Mouse (Mus musculus) liver, adult 2 months (tissue): Measurements from ENCODE around the gene Usp47. TPM values are rescaled to one million over a fixed set of nuclear protein-coding genes. Genes with fewer than 3 reads are reported as not detected.

Experiments
- DNase-seq: peaks from one replicate; pipeline ENCODE4 v3.0.0-alpha.2; 2011; ENCODE audit warnings: low read depth, low spot score; ENCODE audit errors: extremely low read depth
- H3K27ac ChIP-seq: fragments of 200-500 bp; replicated peaks from 2 replicates; pipeline ENCODE4 v1.5.1; 2012; ENCODE audit warnings: low read depth, mild to moderate bottlenecking, control low read depth, inconsistent platforms, low read length; ENCODE audit not compliant: insufficient read depth
- H3K27me3 ChIP-seq: fragments of 200-500 bp; 2 replicates; pipeline ENCODE4 v1.6.1; 2012; ENCODE audit warnings: mild to moderate bottlenecking, moderate library complexity, low read length, inconsistent platforms; ENCODE audit not compliant: control insufficient read depth, insufficient read depth
- H3K36me3 ChIP-seq: fragments of 200-500 bp; 2 replicates; pipeline ENCODE4 v1.6.1; 2012; ENCODE audit warnings: low read length, inconsistent platforms; ENCODE audit not compliant: control insufficient read depth, insufficient read depth
- H3K4me1 ChIP-seq: fragments of 200-500 bp; 2 replicates; pipeline ENCODE4 v1.6.1; 2011; ENCODE audit warnings: low read length; ENCODE audit not compliant: control insufficient read depth, insufficient read depth
- H3K4me3 ChIP-seq: fragments of 200-500 bp; 2 replicates; pipeline ENCODE4 v1.5.1; 2011; ENCODE audit warnings: low read depth, mild to moderate bottlenecking, control low read depth, low read length, moderate library complexity; ENCODE audit not compliant: insufficient read depth
- H3K79me2 ChIP-seq: fragments of 200-500 bp; 2 replicates; pipeline ENCODE4 v1.6.1; 2012; ENCODE audit warnings: inconsistent platforms, mild to moderate bottlenecking, low read length, moderate library complexity; ENCODE audit not compliant: control insufficient read depth, insufficient read depth
- H3K9ac ChIP-seq: fragments of 200-500 bp; 2 replicates; pipeline ENCODE4 v1.6.1; 2012; ENCODE audit warnings: low read depth, mild to moderate bottlenecking, control low read depth, inconsistent platforms, low read length
- CTCF ChIP-seq: fragments of 200-500 bp; IDR thresholded peaks from 2 replicates; pipeline ENCODE4 v1.5.1; 2011; ENCODE audit warnings: low read depth, low read length, control low read depth
- POLR2A ChIP-seq: fragments of 200-500 bp; IDR thresholded peaks from 2 replicates; pipeline ENCODE4 v1.6.1; 2011; ENCODE audit warnings: low read length, control low read depth; ENCODE audit not compliant: insufficient read depth; ENCODE audit errors: extremely low read depth
- WGBS: fragments of 180-500 bp; shearing (Covaris S2); methylation state at CpG from one replicate; pipeline ENCODE4 v1.1.7; 2018; 5-methylcytosine and 5-hydroxymethylcytosine counted together
- polyA plus RNA-seq: library from polyadenylated mRNA; depleted of rRNA; stranded (reverse); fragments of >200 nt; gene quantifications from 2 replicates; pipeline ENCODE4 v1.2.3, GENCODE M21; 2012
- total RNA-seq: library from RNA; depleted of rRNA; stranded (reverse); fragments of >200 nt; gene quantifications from 2 replicates; pipeline ENCODE4 v1.2.3, GENCODE M21; 2014

Usp47 gene
- total and polyA plus RNA-seq, 2 experiments = 9.4 to 56.3 TPM

- TF ChIP-seq POLR2A = no peak
- TF ChIP-seq CTCF = no peak
Measured at GRCm38 (mm10) chr7:112012102-112012501, 11.2 kb upstream of the Usp47 start.

GRCm38 (mm10) chr7:112012621-112013177, 10.6 kb upstream of the Usp47 start:
- H3K9ac ChIP-seq = no peak overlapping the region
- no peaks in the 10 kb centered on the region for H3K27me3 ChIP-seq
- 81% methylated on average over 6 of the region's 6 CpGs for WGBS
- no peak overlapping the region for H3K4me3 ChIP-seq
- H3K4me1 ChIP-seq = no peaks in the 10 kb centered on the region
- no peak for DNase-seq
- no peaks in the 10 kb centered on the region for H3K36me3 ChIP-seq
- H3K79me2 ChIP-seq = no peaks in the 10 kb centered on the region
- no peak overlapping the region for H3K27ac ChIP-seq
- TF ChIP-seq POLR2A (no peak), CTCF (no peak)

More at GRCm38 (mm10) chr7:112012102-112012501, 11.2 kb upstream of the Usp47 start:
- Histone ChIP-seq H3K4me3 (no peak overlapping the region), H3K79me2 (no peaks in the 10 kb centered on the region), H3K27ac (no peak overlapping the region), H3K4me1 (no peaks in the 10 kb centered on the region), H3K27me3 (no peaks in the 10 kb centered on the region), H3K36me3 (no peaks in the 10 kb centered on the region), H3K9ac (no peak overlapping the region)
- 74% methylated on average over 5 of the region's 5 CpGs for WGBS
- DNase-seq = no peak

- 87% methylated on average over 2 of the region's 2 CpGs for WGBS
- no peaks in the 10 kb centered on the region for H3K27me3 ChIP-seq
- no peaks in the 10 kb centered on the region for H3K4me1 ChIP-seq
- H3K4me3 ChIP-seq = no peak overlapping the region
- TF ChIP-seq CTCF (no peak), POLR2A (no peak)
- DNase-seq = no peak
- H3K79me2 ChIP-seq = no peaks in the 10 kb centered on the region
- H3K9ac ChIP-seq = no peak overlapping the region
- H3K27ac ChIP-seq = no peak overlapping the region
- no peaks in the 10 kb centered on the region for H3K36me3 ChIP-seq
Measured at GRCm38 (mm10) chr7:112014148-112014547, 9.2 kb upstream of the Usp47 start.

GRCm38 (mm10) chr7:112022506-112023149, 676 bp upstream of the Usp47 start:
- Histone ChIP-seq H3K4me1 (peaks cover 7% of the 10 kb centered on the region; the same call in 1 of the 2 replicates), H3K36me3 (no peaks in the 10 kb centered on the region), H3K79me2 (peaks cover 17% of the 10 kb centered on the region; the same call in 1 of the 2 replicates), H3K9ac (peak overlapping the region; percentile 99), H3K4me3 (peak overlapping the region; percentile 99), H3K27ac (peak overlapping the region; percentile 91), H3K27me3 (no peaks in the 10 kb centered on the region)
- 21% methylated on average over 17 of the region's 17 CpGs for WGBS
- TF ChIP-seq CTCF (no peak), POLR2A (no peak)
- DNase-seq = peak; percentile 37

- Histone ChIP-seq H3K36me3 (no peaks in the 10 kb centered on the region), H3K27ac (peak overlapping the region; percentile 95), H3K4me1 (peaks cover 10% of the 10 kb centered on the region; the same call in 1 of the 2 replicates), H3K27me3 (no peaks in the 10 kb centered on the region), H3K4me3 (peak overlapping the region; percentile 99), H3K79me2 (peaks cover 23% of the 10 kb centered on the region; the same call in 1 of the 2 replicates), H3K9ac (peak overlapping the region; percentile 99)
- peak; percentile 40 for DNase-seq
- no peak; the same call in 1 of the 2 replicates for TF ChIP-seq POLR2A
- no peak for TF ChIP-seq CTCF
- under 1% methylated on average over 58 of the region's 58 CpGs for WGBS
Measured at GRCm38 (mm10) chr7:112023601-112024445, 519 bp downstream of the Usp47 start.
